ENCODE assay signal across 13 mouse cellular contexts in the genomic region with DNA sequence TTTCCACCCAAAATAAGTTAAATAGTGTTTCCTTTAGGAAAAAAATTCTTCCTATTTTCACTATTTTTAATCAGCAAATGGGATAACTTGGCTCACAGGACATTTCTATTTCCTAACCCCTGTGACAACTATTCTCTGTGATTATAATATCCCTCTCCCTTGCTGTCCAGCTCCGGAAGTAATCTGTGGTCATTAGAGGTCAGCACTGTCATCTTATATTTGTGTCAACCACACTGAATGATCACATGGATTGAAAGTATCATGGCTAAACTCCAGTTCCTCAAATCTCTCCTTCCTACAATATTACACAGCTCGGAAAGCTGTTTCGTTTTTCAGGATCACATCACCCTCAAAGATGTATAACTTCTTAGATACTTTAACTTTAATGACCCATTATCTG.
A peak's percentile ranks its signal among the peaks of the same experiment; 100 is the strongest.
DNase-seq lines count a peak whose midpoint lies in the region.
"Had no signal": no experiment of that assay in that cellular context is flagged by ENCODE, and none has a peak within 500 bp of the region (broad histone marks: within the 10 kb centered on the region; RNA-seq: fewer than 3 reads in every experiment).

No protein-coding gene starts in this region.

- DNase-seq in 416B (ENCODE audit: low read depth): peak; percentile 19
- DNase-seq in Muller cell, postnatal 12 days (ENCODE audit: inconsistent ontology term): peak; percentile 68
- DNase-seq in retina, postnatal 1 day: peak; percentile 56
- DNase-seq in kidney, adult 11 months: no peak
- no peak for DNase-seq in B cell, adult 2 months
- DNase-seq: adrenal gland, adult 8-10 months; adrenal gland, postnatal 14 days; adrenal gland, postnatal 36 days; cerebellum, adult 11-12 months; cerebellum, adult 2 months; cerebellum, adult 9-10 months; cerebellum, postnatal 25 days; forebrain, postnatal 0 days had no signal

Comparison
In these comparisons a context has a peak if more than half of its experiments do, and no peak if none do; other contexts are left out.
1. DNase-seq: peak in 416B (single experiment), Muller cell, postnatal 12 days (single experiment) and retina, postnatal 1 day (single experiment); none in kidney, adult 11 months (single experiment) and B cell, adult 2 months (0 of 2).